Mouse (Mus musculus): ENCODE measurements at regions not wholly inside any gene's neighbourhood (a gene's known extent, or its start where the extent isn't known, plus 50 kb on each side); places are given as distances from the start of the nearest gene placed in this dataset.

GRCm38 (mm10) chr6:143494341-143494740 lies 327.3 kb downstream of the Etnk1 start:
- no peak for TF ChIP-seq MAX (IDR thresholded peaks at IDR 0.05; ENCODE audit: low read length)
- TF ChIP-seq ZKSCAN1 (IDR thresholded peaks at IDR 0.05; ENCODE audit: borderline replicate concordance, low read depth, low read length) = no peak
- no peak for TF ChIP-seq USF1 (IDR thresholded peaks at IDR 0.05; ENCODE audit: low read depth, low read length)
- TF ChIP-seq TCF12 (IDR thresholded peaks at IDR 0.05; ENCODE audit: low read depth, low read length) = no peak
- TF ChIP-seq EP300 (IDR thresholded peaks at IDR 0.05; ENCODE audit: low read length) = no peak
- no peak for TF ChIP-seq CTCF (conservative IDR thresholded peaks at IDR 0.05 in 1 of 2, IDR thresholded peaks at IDR 0.05 in 1 of 2; ENCODE audit: low read depth in 2 of 2, low read length in 2 of 2)
- TF ChIP-seq SMC3 (IDR thresholded peaks at IDR 0.05; ENCODE audit: low read depth, low read length) = no peak
- no peak for TF ChIP-seq ZNF384 (IDR thresholded peaks at IDR 0.05; ENCODE audit: low read depth, low read length)
- TF ChIP-seq HCFC1 (IDR thresholded peaks at IDR 0.05; ENCODE audit: low read depth, low read length) = no peak
- TF ChIP-seq CHD1 (IDR thresholded peaks at IDR 0.05; ENCODE audit: low read depth, low read length) = no peak
- no peak for TF ChIP-seq RAD21 (IDR thresholded peaks at IDR 0.05; ENCODE audit: low read depth, low read length)

Measured in CH12.LX (cell line).